Mouse (Mus musculus) forelimb bud, embryonic 11.5 days (tissue): ENCODE measurements at regions not wholly inside any gene's neighbourhood (a gene's known extent, or its start where the extent isn't known, plus 50 kb on each side); places are given as distances from the start of the nearest gene placed in this dataset.

Source experiments
- DNase-seq: peaks from one replicate; pipeline ENCODE4 v3.0.0-alpha.2; 2012; ENCODE audit warnings: low read depth, low spot score

DNA sequence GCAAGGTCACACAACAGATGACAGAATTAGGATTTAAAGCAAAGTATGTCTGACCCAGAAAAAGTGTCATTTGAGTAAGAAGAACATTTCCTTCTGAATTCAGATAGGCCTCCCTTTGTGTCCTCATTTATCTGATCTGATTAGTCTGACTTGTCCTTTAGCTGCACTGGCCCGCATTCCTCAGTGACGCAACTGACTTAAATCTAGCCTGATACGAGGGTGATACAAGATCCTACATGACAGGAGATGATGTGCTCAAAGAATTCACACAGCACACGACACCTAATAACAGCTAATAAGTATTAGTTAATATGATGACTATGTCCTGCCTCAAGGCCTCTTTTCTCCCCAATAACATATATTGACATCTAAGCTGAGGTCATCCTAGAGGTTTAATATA, 192.8 kb downstream of the Nuf2 start:
- no peak for DNase-seq

DNA sequence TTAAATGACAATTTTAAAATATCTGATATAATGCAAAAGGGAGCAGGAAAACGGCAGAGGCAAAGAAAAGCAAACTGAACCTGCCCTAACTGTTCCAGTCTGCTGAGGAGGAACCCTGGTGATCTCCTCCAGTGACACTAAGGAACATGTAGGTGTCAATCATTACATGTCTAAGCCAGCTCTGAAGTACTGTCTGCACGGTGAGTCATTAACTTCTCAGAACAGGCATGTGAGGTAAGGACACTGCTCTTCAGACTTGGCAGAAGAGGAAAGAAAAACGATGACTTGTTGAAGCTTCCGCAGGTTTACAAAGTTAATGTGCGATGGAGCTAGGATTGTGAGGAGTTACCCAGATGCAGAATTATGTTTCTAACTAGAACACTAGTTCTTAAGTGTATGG, 199.1 kb downstream of the Nuf2 start:
- DNase-seq = no peak

DNA sequence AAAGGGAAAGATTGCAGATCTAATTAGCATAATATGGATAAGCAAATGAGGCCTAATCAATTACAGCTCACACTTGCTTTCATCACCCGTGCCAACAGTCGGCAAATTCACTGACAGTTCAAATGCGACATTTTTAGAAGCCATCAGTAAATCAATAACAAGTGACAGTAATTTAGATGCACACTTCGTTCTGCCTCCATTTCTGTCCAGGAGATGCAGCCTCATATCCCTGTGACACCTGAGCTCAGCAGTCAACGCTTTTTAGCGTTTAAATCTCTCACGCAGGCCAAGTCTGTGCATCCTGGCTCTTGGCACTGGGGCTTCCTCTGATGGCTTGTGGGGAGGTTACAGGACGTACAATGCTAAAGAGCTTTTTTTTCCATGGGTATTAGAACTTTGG, 218.0 kb downstream of the Nuf2 start:
- DNase-seq = no peak

DNA sequence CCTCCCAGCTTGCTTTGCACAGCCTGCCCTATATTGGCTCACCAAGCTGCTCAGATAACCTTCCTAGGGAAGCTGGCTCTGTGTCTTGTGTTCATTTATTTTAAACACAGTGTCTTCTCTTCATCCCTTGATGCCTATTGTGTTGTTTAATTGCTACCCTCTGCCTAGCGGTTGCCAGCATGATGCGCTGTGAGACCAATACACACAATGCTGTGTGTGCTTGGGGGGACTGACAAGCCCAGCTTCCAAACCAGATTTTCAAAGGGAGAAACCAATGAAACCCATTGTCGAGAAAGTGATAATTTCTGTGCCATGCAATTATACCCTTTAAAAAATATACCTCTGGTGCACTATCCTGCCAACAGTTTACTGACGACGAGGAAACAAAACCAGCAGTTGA, 247.8 kb downstream of the Nuf2 start:
- no peak for DNase-seq

DNA sequence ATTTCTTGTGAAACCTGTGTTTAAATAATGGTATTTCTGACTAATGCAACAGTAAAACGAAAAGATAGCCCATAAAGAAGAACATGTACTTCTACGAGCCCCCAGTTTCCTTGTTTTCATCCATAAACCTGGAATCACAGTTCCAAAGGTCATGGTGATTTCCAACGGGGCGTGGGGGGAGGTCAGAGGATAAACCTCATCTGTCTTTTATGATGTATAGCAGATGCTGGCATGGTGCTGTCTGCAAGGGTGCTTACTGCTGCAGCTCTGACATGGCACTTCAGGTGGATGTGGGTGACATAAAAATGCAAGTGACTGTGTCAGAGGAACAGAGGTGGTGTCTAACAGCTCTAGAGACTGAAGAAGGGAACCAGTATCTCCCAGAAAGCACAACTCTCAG, 260.5 kb downstream of the Nuf2 start:
- DNase-seq = no peak

DNA sequence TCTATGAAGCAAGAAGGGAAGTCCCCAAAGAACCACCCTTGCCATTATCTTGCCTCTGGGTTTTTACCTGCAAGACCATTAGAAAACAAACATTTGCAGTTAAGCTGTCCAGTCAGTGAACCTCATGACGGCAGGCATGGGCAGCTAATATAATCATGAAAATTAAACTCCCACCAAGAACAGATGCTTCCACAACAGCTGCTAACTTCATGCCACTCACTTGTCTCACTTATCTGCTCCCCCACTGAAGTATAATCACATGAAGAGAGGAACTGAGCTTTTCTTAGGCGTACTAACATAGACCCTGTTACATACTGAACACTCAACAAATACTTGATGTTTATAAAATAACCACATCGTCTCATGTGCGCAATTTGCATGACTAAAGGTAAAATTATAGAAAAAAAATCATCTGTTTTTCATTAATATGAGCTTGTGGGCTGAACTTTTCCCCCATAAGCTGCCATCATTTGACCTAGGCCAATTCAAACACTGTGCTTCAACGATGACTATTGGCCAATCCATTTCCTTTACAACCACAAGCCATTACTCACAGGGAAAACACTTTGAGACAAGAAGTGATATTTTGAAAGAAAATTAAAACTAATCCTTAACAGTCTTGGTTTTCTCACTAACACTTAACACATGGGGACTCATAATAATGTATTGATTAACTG, 267.1 kb downstream of the Nuf2 start:
- peak; percentile 35 for DNase-seq

DNA sequence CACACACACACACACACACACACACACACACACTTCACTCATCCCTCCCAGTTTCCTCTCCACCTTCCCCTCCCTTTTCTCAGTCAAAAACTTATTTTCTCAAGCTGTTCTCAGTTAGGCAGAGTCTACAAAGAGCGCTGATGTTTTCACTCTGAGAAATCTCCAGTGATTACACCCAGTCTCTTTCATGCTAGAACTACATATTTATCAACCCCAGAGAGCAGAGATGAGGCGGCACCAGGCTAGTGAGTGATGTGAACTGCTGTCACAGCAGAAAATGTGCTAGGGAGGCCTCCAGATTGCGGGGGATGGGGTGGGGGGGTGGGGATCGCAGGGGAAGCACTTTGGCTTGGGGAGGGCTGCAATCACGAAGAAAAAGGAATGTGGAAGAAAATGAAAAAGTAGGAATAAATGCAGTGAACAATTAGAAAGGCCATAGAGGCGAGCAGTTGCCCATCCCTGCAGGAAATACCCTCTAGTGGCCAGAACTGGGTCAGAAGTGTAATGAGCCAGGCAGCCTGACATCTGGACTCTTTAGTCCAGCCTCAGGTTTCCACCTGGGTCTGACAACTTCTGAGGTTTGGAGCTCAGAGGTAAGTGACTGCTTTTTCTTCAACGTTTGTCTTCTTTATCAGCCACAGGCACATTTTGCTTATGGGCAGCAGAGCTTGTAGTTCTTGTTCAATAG, 276.9 kb downstream of the Nuf2 start:
- DNase-seq = no peak

DNA sequence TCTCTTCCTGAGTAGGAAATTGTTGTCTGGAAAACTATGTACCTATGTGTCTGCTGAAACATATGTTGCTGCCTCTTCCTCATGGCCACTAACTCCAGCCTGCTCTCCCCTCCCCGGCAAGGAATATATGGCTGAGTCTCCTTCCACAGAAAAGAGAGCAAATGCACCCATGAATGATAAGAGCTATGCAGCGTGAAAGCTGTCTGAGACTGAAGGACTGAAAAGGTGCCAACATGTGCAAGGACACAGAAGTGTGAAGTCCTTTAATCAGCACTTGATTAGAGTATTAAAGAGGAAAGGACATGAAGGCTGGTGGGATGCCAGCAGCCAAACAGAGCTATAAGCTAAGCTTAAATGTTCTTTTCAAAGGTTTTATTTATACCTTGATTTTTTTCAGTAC, 279.1 kb downstream of the Nuf2 start:
- DNase-seq = no peak

DNA sequence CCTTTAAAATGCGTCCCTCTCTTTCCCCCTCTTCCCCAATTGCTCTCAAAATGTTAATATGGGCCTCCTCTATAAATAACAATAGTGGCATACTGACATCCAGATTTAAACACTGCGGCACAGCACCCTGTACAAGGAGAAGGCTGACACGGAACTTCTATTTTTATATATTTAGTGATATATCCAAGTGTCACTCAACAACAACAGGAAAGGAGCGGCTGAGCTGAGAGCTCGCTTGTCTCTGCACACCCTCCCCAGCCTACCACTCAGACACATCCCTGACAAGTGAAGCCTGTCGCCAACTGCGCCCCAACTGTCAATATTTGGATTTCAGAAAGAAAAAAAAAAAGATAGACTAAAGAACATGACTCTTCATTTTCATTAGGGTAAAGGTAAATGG, 282.2 kb downstream of the Nuf2 start:
- no peak for DNase-seq

DNA sequence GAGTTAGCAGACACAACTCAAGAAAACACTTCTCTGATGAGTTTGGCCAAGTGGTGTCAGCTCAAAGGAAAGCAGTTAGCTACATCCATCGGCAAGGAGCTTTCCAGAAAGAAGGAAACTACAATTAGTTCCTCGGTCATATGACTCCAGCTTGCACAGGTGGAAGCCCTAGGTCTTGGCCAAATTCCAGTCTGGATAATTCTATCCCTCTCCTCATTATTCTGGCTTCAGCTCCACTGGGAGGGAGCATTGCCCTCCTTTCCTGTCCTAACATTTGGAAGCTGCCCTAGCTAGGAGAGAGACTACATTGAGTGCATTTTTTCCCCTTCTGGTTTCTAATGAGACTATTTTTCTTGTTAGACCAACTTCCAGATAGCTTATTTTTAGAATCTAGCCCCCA, 290.9 kb downstream of the Nuf2 start:
- peak; percentile 64 for DNase-seq

DNA sequence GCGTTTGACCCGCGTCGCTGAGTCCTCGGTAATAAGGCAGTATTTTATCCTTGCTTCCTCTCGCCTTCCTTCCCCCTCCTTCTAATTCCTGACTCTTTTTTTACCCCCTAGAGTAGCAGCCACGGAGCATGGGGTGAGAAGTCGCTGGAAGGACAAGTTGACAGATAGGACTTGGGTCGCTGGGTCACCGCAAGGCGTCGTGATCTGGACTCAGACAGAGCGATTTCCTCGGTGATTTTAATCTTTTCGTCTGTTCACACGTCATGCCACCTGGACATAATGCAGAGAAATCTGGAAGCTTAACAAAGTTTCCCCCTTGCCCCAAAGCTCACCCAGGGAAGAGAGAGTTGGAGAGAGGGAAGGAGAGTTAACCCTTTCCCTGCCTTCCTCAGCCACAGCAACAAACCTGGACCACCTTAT, 292.6 kb downstream of the Nuf2 start:
- peak; percentile 88 for DNase-seq

DNA sequence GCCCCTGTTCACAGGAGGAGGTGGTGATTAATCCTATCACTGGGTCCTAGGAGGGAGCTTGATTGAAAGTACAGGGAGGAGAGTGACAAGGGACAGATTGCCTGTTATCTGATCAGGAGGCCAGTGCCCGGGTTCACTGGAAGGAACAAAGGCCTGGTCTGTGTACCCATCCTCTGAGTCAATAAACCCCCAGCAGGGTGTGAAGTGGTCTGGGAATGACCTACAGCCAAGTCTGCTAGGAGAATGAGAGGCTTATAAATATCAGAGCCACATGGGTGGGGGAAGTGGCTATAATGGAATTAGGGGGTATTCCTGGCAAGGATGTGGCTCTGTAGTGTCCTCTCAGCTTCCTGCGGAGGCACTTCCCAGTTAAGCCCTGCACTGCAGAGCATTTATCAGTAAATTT, 296.0 kb downstream of the Nuf2 start:
- no peak for DNase-seq

DNA sequence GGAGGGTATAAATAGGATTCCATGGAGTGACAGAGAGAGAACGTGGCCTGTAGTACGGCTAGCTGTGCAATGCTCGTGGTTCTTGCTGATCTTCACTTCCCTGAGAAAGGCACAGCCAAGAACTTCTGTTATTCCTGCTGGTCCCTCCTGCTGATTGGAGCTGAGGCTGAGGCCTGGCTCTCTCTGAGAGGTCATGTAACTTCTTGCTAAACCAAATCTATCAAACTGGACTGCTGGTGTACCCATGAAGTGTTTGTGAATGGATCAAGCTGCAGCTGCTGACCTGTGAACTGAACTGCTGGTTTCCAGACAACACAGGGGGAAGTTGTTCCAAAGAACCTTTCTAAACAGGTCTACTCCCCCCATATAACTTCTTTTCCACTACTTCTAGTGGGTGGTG, 297.9 kb downstream of the Nuf2 start:
- DNase-seq = no peak

DNA sequence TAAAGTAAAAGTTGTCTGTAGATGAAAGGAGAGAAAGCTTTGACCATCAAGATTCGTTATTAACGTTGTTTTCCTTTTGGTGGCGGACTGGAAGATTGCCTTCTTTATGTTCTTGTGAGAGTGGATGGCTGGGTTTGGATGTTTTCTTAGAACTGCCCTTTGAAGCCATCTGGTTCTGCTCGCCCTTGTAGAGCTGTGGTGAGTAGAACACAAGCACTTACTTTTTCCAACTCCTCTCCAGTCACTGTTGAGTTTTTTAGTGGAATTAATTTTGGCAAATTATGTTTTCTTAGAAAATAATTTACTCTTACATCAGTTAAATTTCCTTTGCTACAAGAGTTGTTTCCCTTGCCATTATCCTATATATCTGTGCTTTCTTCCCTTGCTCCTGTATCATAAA, 301.2 kb downstream of the Nuf2 start:
- DNase-seq = no peak

DNA sequence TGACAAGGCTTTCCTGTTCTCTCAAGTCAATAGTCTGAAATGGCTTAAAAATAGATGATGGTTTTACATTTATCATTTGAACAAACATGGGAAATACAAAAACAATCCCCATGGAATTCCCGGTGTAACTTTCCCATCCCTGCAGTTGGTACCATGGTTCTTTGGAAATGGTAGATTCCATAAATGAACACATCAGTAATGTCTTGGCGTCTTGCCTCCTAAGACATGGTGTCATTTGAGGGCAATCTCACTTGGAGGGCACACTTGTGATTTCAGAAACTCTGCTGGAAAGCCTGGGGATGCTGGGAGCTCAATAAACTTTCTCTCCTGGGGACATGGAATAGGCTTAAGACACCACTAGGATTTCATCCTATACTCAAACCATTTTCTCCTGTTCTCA, 306.8 kb downstream of the Nuf2 start:
- no peak for DNase-seq

DNA sequence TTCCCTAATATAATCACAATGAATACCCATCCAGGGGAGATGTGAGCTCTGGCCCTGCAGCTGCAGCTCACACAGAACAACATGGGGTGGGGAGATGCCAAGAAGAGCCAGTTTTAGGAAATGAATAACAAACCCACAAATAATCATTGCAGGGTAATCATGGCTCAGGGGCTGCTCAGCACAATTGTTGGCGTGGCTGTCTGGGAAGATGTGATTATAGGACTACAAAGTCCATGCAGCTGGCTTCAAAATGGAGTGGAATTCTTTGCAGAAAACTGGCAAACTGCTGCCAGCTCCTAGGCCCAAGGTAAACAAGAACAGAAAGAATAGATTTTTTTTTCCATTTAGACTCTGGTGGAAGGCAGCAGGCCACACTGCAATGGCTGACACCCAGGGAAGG, 343.6 kb downstream of the Nuf2 start:
- DNase-seq = no peak

DNA sequence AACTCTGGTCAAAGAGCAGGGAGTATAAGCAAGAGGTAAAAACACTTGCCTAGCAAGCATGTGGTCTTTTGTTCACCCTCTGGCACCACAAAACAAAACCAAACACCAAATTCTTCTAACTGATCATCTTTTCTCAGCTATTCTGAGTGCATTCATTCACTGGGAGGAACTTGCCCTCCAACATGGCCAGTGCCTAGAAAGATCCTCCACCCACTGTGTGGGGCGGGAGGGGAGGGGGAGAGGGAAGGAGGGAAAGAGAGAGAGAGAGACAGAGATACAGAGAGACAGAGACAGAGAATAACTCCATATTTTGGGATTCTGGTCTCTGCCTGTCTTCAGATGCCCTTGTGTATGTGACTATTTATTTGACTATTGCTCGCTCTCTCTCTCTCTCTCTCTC, 360.9 kb downstream of the Nuf2 start:
- DNase-seq = no peak

DNA sequence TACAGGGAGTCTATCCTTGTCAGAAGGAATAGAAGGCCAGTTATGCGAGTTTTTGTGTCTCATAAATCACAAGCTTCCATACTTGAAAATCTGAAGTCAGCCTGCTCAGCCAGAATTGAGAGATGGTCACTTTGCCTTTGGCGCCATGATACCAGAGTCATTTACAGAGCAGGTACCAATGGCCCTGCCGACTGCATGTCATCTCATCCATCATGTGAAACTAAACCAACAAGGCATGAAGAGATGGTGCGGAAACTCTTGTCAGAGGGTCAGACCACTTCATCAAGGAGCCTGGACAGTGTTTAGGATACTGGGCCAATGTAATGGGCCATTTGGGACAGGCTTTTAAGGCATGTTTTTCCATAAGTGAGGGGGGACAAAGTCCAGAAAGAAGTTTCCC, 363.2 kb downstream of the Nuf2 start:
- no peak for DNase-seq

DNA sequence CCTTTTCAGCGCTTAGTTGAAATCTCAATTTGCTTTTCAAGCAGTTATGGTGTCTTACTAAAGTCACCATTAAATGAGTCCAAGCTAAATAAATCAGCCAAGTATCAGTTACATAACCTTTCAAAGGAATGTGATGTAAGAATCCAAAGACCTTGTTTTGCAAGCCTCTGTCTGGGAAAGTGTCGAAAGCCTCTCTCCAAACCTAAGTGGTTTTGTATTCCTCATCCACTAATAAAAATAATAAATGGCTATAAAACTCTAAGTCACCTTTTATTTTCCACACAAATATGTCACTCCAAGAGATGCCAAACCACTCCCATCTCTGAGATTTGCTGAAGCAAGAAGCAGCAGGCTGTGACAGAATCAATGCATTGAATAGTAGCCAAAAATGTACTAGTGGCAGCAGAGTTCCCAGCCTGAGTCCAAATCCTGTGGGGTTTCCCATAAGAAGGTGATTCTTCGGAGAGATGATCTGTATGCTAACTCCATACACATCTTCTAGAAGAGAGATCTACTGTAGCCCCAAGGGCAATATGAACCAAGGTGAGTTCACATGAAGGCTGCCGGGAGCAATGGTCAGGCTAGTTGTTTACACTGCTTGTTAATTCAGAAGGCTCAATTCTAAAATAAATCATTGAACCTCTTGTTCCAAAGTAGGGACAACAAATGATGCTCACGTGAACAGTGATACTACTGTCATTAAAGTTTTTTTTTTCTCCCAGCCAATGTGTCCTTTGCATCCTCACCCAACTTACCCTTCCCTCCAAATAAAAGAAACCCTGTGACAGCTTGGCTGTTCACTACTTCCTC, 365.0 kb downstream of the Nuf2 start:
- DNase-seq = no peak

DNA sequence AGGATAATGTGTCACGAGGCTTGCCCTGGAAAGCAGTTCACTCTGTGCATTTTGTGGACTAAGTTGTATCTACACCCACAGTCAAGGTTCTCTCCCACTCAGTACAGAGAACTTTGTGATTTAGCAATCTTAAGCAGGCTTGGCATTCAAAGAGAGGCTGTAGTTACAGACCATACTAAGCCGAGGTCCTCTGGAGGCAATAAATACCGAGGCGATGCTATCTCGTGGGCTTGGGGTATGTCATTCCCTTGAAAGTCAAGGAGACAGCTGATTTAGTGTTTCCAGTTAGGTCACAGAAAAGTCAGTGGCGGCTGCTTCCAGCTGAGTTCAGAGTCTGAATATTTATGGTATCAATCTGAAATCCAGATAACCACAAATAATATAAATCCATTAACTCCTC, 370.4 kb downstream of the Nuf2 start:
- DNase-seq = no peak

DNA sequence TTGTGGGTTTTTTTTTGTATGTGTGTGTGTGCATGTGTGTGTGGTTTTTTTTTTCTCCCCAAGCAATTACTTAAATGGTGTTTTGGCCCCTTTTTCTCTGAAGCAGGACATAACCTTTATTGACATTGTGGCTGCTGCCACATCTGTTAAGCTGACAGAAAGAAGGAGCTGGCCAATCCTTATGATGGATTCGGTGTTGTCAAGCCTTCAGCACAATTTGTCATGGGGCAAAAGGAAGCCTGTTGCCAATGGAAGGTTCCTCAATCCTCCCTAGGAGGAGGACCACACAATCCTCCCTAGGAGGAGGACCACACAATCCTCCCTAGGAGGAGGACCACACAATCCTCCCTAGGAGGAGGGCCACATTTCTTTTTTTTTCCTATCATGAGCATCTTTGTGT, 371.0 kb downstream of the Nuf2 start:
- DNase-seq = no peak

DNA sequence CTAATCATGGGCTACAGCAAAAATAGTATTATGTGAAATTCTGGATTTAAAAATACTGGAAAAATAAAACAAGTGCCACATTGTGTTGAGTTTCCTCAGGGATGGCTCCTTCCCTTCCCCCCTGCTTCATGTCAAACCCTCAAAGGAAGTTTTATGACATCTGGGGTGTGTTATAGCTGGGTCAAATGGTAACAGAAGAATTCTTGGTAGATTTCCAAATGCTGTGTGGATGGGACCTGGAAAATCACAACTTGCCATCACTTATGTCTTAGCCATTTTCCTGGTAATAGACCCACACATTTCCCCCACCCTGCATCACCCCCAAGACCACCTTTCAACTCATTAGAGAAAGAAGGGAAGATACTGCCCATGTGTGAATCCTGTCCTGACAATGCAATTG, 371.5 kb downstream of the Nuf2 start:
- no peak for DNase-seq

DNA sequence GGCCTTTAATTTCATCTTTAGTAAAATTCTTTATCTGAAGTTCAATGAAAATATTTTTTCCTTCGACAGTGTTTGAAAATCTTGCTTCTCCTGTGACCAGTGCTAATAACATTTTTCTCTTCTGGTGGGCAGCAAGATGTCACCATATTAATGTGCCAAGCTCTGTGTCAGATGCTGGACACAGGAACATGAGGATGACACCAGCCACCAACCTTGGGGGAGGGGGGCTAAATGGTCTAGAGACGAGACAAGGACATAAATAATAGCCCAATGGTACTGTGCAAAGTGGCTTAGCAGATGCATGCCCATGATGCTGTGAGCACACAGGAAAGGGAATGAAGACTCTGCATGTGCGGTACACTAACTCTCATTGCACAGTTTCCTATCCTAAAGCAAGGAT, 373.8 kb downstream of the Nuf2 start:
- no peak for DNase-seq
